Mouse (Mus musculus): Measurements from ENCODE around the gene Gm20661.

Gene Gm20661

GRCm38 (mm10) chr9:107967437-107967836, 15.4 kb upstream of the Gm20661 start:
- DNase-seq (ENCODE audit: low spot score in 2 of 2), result no peak

- no peak for DNase-seq (ENCODE audit: low spot score in 2 of 2)
These were observed 14.3 kb upstream of the Gm20661 start for GRCm38 (mm10) chr9:107968531-107968930.

GRCm38 (mm10) chr9:107970311-107970710, 12.5 kb upstream of the Gm20661 start:
- DNase-seq (ENCODE audit: low spot score in 2 of 2), result no peak

GRCm38 (mm10) chr9:107971690-107972541, 10.9 kb upstream of the Gm20661 start:
- no peak for DNase-seq (ENCODE audit: low spot score in 2 of 2)

- DNase-seq (ENCODE audit: low spot score in 2 of 2), result no peak
These were observed 8.2 kb upstream of the Gm20661 start for GRCm38 (mm10) chr9:107974491-107975171.

- no peak for DNase-seq (ENCODE audit: low spot score in 2 of 2)
These were observed 7.2 kb upstream of the Gm20661 start, which contains the start of gene Uba7 for GRCm38 (mm10) chr9:107975399-107976386. Gene Uba7 (plus strand): TSS chr9:107975505.

GRCm38 (mm10) chr9:107978815-107979214, 4.0 kb upstream of the Gm20661 start:
- no peak for DNase-seq (ENCODE audit: low spot score in 2 of 2)

- peak in 1 of 2 experiments; percentile 40 for DNase-seq (ENCODE audit: low spot score in 2 of 2)
These were observed 913 bp upstream of the Gm20661 start for GRCm38 (mm10) chr9:107981684-107982605.

GRCm38 (mm10) chr9:107983421-107983890, 598 bp downstream of the Gm20661 start:
- no peak for DNase-seq (ENCODE audit: low spot score in 2 of 2)

- no peak for DNase-seq (ENCODE audit: low spot score in 2 of 2)
These were observed 1.3 kb downstream of the Gm20661 start for GRCm38 (mm10) chr9:107984052-107984753.

GRCm38 (mm10) chr9:107984754-107985055, 1.8 kb downstream of the Gm20661 start:
- no peak for DNase-seq (ENCODE audit: low spot score in 2 of 2)

GRCm38 (mm10) chr9:107985131-107986119, 2.6 kb downstream of the Gm20661 start, which contains the start of gene Inka1:
Gene Inka1 (minus strand): TSS chr9:107985879.
- DNase-seq (ENCODE audit: low spot score in 2 of 2), result peak; percentile 75 to 79

- DNase-seq (ENCODE audit: low spot score in 2 of 2), result peak; percentile 70
These were observed 3.5 kb downstream of the Gm20661 start for GRCm38 (mm10) chr9:107986376-107986775.

- no peak for DNase-seq (ENCODE audit: low spot score in 2 of 2)
These were observed 5.1 kb downstream of the Gm20661 start for GRCm38 (mm10) chr9:107987950-107988349.

- no peak for DNase-seq (ENCODE audit: low spot score in 2 of 2)
These were observed 9.3 kb downstream of the Gm20661 start, which contains the start of gene Cdhr4 for GRCm38 (mm10) chr9:107992197-107992596. Gene Cdhr4 (plus strand): TSS chr9:107992497.

GRCm38 (mm10) chr9:107993013-107993412, 10.2 kb downstream of the Gm20661 start:
- no peak for DNase-seq (ENCODE audit: low spot score in 2 of 2)

GRCm38 (mm10) chr9:107994464-107994863, 11.6 kb downstream of the Gm20661 start:
- no peak for DNase-seq (ENCODE audit: low spot score in 2 of 2)

GRCm38 (mm10) chr9:107995513-107995912, 12.7 kb downstream of the Gm20661 start:
- DNase-seq (ENCODE audit: low spot score in 2 of 2), result no peak

GRCm38 (mm10) chr9:107996049-107996448, 13.2 kb downstream of the Gm20661 start, which contains the start of gene Gm20662:
Gene Gm20662 (plus strand): TSS chr9:107996349.
- DNase-seq (ENCODE audit: low spot score in 2 of 2), result no peak
